ENCODE assay signal across 18 mouse cellular contexts in genomic region chr9:107718781-107719540, GRCm38 (mm10). TPM values are rescaled to one million over a fixed set of nuclear protein-coding genes. Genes with fewer than 3 reads are reported as not detected.
DNase-seq lines count a peak whose midpoint lies in the region; ATAC-seq lines count a peak whose summit lies in the region.
"Had no signal": no experiment of that assay in that cellular context is flagged by ENCODE, and none has a peak within 500 bp of the region (broad histone marks: within the 10 kb centered on the region; RNA-seq: fewer than 3 reads in every experiment).

No protein-coding gene starts in this region.

- H3K27ac ChIP-seq in limb, embryonic 13.5 days, result peak overlapping the region; percentile 39; the same call in 1 of the 2 replicates
- no peak overlapping the region for H3K27ac ChIP-seq in forebrain, embryonic 11.5 days (ENCODE audit: low read depth, low read length)
- H3K27ac ChIP-seq: intestine, embryonic 15.5 days; liver, embryonic 12.5 days; macrophage; midbrain, embryonic 13.5 days; neural tube, embryonic 15.5 days had no signal

- no peak overlapping the region for H3K4me3 ChIP-seq in limb, embryonic 13.5 days
- H3K4me3 ChIP-seq in forebrain, embryonic 11.5 days (ENCODE audit: low read depth, low read length), result no peak overlapping the region
- H3K4me3 ChIP-seq: intestine, embryonic 15.5 days; liver, embryonic 12.5 days; midbrain, embryonic 13.5 days; neural tube, embryonic 15.5 days had no signal

- DNase-seq in retina, postnatal 1 day, result peak; percentile 36
- DNase-seq in retina, embryonic 14.5 days (ENCODE audit: low spot score), result no peak
- DNase-seq in lung, postnatal 36 days, result peak; percentile 73
- DNase-seq in testis, postnatal 14 days (ENCODE audit: low spot score), result no peak
- no peak for DNase-seq in forebrain, embryonic 11.5 days (ENCODE audit: low spot score)
- DNase-seq in spleen, postnatal 10 days (ENCODE audit: low spot score in 2 of 2), result no peak
- DNase-seq: B cell, adult 2 months; cerebellum, postnatal 25 days; forebrain, postnatal 0 days; heart, adult 18-20 months; layer of hippocampus, postnatal 36 days; right cerebral cortex, postnatal 4 days had no signal

- H3K9me3 ChIP-seq in limb, embryonic 13.5 days, result no peaks in the 10 kb centered on the region
- no peaks in the 10 kb centered on the region for H3K9me3 ChIP-seq in forebrain, embryonic 11.5 days (ENCODE audit: control insufficient read depth, low read length)
- H3K9me3 ChIP-seq: intestine, embryonic 15.5 days; liver, embryonic 12.5 days; midbrain, embryonic 13.5 days; neural tube, embryonic 15.5 days had no signal

- H3K27me3 ChIP-seq in limb, embryonic 13.5 days, result no peaks in the 10 kb centered on the region
- H3K27me3 ChIP-seq in forebrain, embryonic 11.5 days (ENCODE audit: control insufficient read depth, insufficient read depth, low read length), result no peaks in the 10 kb centered on the region
- H3K27me3 ChIP-seq: intestine, embryonic 15.5 days; midbrain, embryonic 13.5 days; neural tube, embryonic 15.5 days had no signal

- 86% methylated on average over 10 of the region's 10 CpGs for WGBS in limb, embryonic 13.5 days
- WGBS in forebrain, embryonic 11.5 days, result 82% methylated on average over 10 of the region's 10 CpGs

- no peaks in the 10 kb centered on the region for H3K36me3 ChIP-seq in limb, embryonic 13.5 days
- H3K36me3 ChIP-seq in forebrain, embryonic 11.5 days (ENCODE audit: control insufficient read depth, insufficient read depth, low read length), result no peaks in the 10 kb centered on the region
- H3K36me3 ChIP-seq: intestine, embryonic 15.5 days; liver, embryonic 12.5 days; midbrain, embryonic 13.5 days; neural tube, embryonic 15.5 days had no signal

- H3K9ac ChIP-seq in limb, embryonic 13.5 days, result no peak overlapping the region
- no peak overlapping the region for H3K9ac ChIP-seq in forebrain, embryonic 11.5 days (ENCODE audit: low read length)
- H3K9ac ChIP-seq: forebrain, postnatal 0 days; intestine, embryonic 15.5 days; liver, embryonic 12.5 days; midbrain, embryonic 13.5 days; neural tube, embryonic 15.5 days had no signal

- no peak for ATAC-seq in limb, embryonic 13.5 days (ENCODE audit: low FRiP score, low read depth)
- ATAC-seq in forebrain, embryonic 11.5 days (replicated peaks; ENCODE audit: low FRiP score), result no peak
- ATAC-seq: forebrain, postnatal 0 days; intestine, embryonic 15.5 days; liver, embryonic 12.5 days; midbrain, embryonic 13.5 days had no signal

- H3K4me1 ChIP-seq in limb, embryonic 13.5 days, result peaks cover 67% of the 10 kb centered on the region
- H3K4me1 ChIP-seq in forebrain, embryonic 11.5 days (replicated peaks; ENCODE audit: control insufficient read depth, insufficient read depth, low read length), result peaks cover 22% of the 10 kb centered on the region

- H3K4me2 ChIP-seq in limb, embryonic 13.5 days (replicated peaks), result no peak overlapping the region
- no peak overlapping the region for H3K4me2 ChIP-seq in forebrain, embryonic 11.5 days (ENCODE audit: low read depth, low read length, severe bottlenecking)
- H3K4me2 ChIP-seq: intestine, embryonic 15.5 days; liver, embryonic 12.5 days; midbrain, embryonic 13.5 days; neural tube, embryonic 15.5 days had no signal

RNA-seq across cellular contexts. Expression of gene Sema3f, which starts 8.7 kb away (rescaled TPM):
- polyA plus RNA-seq in limb, embryonic 13.5 days (2015; fragmentation: Nextera tagmentation; extraction: Ambion mirVana), result 31.8 and 32.1 TPM in 2 replicates
- polyA plus RNA-seq in forebrain, embryonic 11.5 days (2014; fragmentation: Nextera tagmentation; extraction: Ambion mirVana), result 13.2 and 15.9 TPM in 2 replicates
- polyA plus RNA-seq: macrophage had no signal

RNA-seq across cellular contexts. Expression of gene Gnat1, which starts 39.4 kb away (rescaled TPM):
- 0.74 and 1.0 TPM in 2 replicates for polyA plus RNA-seq in limb, embryonic 13.5 days (2015; fragmentation: Nextera tagmentation; extraction: Ambion mirVana)
- polyA plus RNA-seq in forebrain, embryonic 11.5 days (2014; fragmentation: Nextera tagmentation; extraction: Ambion mirVana), result 1.6 and 2.6 TPM in 2 replicates
- polyA plus RNA-seq: macrophage had no signal

RNA-seq across cellular contexts. Expression of gene Slc38a3, which starts 49.6 kb away (rescaled TPM):
- polyA plus RNA-seq in limb, embryonic 13.5 days (2015; fragmentation: Nextera tagmentation; extraction: Ambion mirVana), result 4.3 and 5.3 TPM in 2 replicates
- polyA plus RNA-seq in forebrain, embryonic 11.5 days (2014; fragmentation: Nextera tagmentation; extraction: Ambion mirVana), result 6.7 TPM in 2 replicates
- polyA plus RNA-seq: macrophage had no signal

RNA-seq across cellular contexts. Expression of gene Rbm5, which starts 51.8 kb away (rescaled TPM):
- polyA plus RNA-seq in limb, embryonic 13.5 days (2015; fragmentation: Nextera tagmentation; extraction: Ambion mirVana), result 257 and 270 TPM in 2 replicates
- 198 and 206 TPM in 2 replicates for polyA plus RNA-seq in forebrain, embryonic 11.5 days (2014; fragmentation: Nextera tagmentation; extraction: Ambion mirVana)

Comparison
In these comparisons a context has a peak if more than half of its experiments do, and no peak if none do; other contexts are left out.
1. DNase-seq: peak in retina, postnatal 1 day (single experiment) and lung, postnatal 36 days (single experiment); none in retina, embryonic 14.5 days (single experiment), testis, postnatal 14 days (single experiment), forebrain, embryonic 11.5 days (single experiment) and spleen, postnatal 10 days (0 of 2).